Mouse (Mus musculus) thymus, postnatal 4 days (tissue): ENCODE measurements at regions not wholly inside any gene's neighbourhood (a gene's known extent, or its start where the extent isn't known, plus 50 kb on each side); places are given as distances from the start of the nearest gene placed in this dataset.

Experiments
- DNase-seq: peaks from one replicate; pipeline ENCODE4 v3.0.0; 2021

DNA sequence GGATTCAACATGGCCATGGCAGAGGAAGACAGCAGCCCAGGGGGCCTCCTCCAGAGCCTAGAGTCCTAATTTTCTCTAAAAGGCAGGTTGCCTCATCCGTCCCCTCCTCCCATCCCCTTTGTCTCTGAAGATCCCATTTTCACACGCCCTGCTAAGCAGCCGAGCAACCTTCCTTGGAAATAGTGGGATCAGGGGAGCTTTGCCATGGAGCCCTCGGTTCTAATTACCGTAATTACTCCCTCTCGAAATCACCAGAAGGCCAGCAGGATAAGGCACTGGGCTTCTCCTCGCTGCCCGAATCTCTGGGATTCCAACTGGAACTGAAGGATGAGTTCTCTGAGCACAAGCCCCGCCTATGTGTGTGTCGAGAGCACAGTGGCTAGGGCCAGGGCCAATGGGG is 63.5 kb upstream of the Irx3 start:
- no peak for DNase-seq

DNA sequence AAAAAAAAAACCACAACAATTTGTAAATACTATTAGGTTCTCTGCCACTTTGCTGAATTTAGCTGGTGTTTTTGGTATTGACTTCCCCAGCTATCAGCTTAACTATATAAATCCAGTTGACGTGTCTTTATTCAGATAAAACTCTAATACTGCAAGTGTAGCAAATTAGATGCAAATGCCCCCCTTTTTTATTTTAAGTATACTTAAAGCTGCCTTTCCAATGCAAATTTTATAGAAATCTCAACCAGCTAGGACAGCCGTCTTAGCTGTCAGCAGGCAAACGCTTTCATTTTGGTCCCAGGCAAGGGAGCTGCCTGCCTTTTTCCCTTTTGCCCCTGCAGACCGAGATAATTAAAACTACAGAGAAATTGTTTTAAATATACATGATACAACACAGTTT is 61.6 kb upstream of the Irx3 start:
- DNase-seq: no peak

DNA sequence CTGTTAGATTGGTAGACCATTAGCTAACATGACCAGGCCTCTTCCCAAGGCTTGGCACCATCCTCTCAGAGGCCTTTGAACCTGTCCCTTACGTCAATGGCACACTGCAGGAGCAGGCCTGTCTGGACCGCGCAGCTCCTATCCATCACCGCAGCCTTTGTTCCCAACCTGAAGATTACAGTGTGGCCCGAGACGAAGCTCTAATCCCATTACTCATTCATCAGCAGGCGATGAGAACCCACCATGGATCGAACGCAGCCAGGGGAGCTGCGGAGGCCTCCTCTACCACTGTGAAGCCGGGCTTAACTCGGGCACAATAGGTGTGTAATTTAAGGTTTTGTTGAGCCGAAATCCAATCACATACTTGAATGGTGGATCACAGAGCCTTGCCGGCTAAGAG is 54.0 kb upstream of the Irx3 start:
- no peak for DNase-seq

DNA sequence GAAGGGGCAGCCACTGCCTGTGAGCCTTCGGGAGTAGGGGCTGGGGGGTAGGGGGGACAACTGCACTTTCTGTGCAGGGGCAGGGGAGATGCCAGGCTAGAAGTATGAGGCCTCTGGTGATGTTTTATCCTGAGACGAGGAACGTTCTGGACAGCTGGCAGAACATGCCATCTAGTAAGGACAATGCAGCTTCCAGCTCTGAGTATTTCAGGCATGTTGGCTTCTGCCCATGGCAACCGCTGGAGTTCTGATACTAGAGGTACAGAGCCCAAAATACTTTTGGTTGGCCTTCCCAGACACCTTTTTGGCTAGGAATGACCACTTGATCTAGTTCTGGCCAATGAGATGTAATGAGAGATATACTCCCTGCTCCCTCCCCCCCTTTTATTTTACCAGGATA is 52.5 kb upstream of the Irx3 start:
- no peak for DNase-seq

DNA sequence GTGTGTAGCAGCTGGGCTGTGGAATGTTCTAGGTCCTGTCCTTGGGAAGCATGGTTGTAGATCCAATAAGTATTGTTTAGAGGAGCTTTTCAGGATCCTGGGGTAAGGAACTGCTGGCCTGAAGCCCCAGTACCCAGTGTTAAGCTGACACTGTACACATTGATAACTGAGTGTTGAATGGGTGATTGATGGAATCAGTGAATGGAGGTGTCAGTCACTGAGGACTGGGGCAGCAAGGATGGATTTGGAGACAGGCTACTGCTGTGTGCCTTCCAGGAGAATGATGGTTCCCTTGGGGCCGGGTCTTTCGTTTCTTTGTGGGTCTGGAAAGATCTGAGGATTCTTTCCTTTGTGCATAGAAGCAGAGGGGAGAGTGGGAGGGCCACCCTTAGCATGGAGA is 51.9 kb upstream of the Irx3 start:
- DNase-seq: no peak

DNA sequence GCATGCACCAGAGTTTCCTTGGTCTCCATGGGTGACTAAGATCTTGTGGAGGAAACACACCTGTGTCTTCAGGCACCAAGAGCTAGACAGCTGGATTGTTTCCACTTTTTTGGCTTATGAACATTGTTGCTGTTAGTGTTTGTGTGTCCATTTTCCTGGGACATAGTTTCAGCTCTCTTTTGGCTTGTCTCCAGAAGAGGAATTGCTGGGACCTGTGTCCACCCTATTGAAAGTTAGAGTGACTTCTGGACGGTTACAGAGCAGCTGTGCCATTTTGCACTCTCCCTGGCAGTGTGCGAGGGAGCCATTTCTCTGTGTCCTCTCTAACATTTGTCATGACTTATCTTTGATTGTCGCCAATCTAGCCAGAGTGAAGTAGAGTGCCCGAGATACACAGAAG is 51.5 kb upstream of the Irx3 start:
- no peak for DNase-seq
